15 mouse cellular contexts compared by ENCODE assay signal in genomic region chr7:86771621-86772020, GRCm38 (mm10).
DNase-seq lines count a peak whose midpoint lies in the region.
"Had no signal": no experiment of that assay in that cellular context is flagged by ENCODE, and none has a peak within 500 bp of the region (broad histone marks: within the 10 kb centered on the region; RNA-seq: fewer than 3 reads in every experiment).

No protein-coding gene starts in this region.

- peak; percentile 40 to 59 for DNase-seq in kidney, adult 8-10 months
- DNase-seq in kidney, postnatal 10 days = no peak
- DNase-seq in kidney, postnatal 25 days = peak; percentile 9 to 41
- DNase-seq in kidney, postnatal 4 days = no peak
- DNase-seq in kidney, postnatal 36 days = peak; percentile 20 to 61
- no peak for DNase-seq in lung, adult 18-20 months
- DNase-seq: adrenal gland, postnatal 14 days; cerebellum, adult 11 months; cerebellum, adult 2 months; cerebellum, adult 9-11 months; cerebellum, postnatal 25 days; forebrain, postnatal 0 days; gastrocnemius, adult 2 months; gastrocnemius, postnatal 14 days; heart, adult 11 months had no signal

Comparison
In these comparisons a context has a peak if more than half of its experiments do, and no peak if none do; other contexts are left out.
1. DNase-seq: peak in kidney, adult 8-10 months (2 of 2), kidney, postnatal 25 days (2 of 2) and kidney, postnatal 36 days (2 of 2); none in kidney, postnatal 10 days (single experiment), kidney, postnatal 4 days (0 of 2) and lung, adult 18-20 months (0 of 2).